Mouse (Mus musculus) cerebellum, postnatal 36 days (tissue): Measurements from ENCODE around the gene Prokr1.
A peak's percentile ranks its signal among the peaks of the same experiment; 100 is the strongest.

ENCODE experiments used
- DNase-seq, 2 experiments: peaks; one replicate each; pipeline ENCODE4 v3.0.0; 2021 to 2022; ENCODE audit warnings: mixed read lengths in 2 of 2

The Prokr1 gene

DNA sequence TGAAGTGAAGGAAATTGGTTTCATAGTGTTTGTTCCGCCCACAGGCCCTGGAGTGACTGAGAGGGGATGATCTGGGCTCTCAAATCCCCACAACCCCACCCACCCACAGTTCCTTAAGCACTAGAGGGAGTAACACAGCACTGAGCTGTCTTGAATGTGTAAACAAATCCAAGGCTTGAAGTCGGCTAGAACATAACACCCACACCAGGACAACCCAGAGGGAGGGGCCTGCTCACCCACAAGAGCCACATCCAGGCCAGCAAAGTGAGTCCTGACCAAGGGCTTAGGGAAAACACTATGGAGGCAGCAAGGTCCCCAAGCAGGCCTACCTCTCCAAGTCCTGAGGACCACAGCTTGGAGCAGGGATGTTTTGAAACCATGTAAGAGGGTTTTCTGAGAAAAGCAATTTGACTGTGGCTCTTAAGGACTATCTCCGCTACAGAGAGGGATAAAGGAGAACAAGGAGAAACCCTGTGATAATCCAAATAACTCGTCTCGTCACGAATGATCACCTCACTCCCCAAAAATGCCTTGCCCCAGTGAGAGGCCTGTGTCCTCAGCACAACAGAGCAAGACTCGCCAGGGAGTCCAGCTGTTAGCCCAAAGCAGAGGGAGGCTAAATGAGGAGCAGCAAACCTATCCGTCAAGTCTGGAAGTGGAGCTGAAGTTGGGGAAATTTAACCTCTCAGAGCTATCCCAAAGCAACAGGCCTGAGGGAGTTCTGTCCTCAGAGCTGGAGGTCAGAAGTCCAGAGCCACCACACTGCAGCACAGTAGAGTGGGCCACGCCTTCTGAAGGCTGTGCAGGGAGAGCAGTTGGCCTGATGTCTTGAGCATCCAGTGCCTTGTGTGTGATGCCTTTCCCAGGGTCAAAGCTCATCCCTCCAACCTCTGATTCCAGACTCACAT lies 22.6 kb downstream of the Prokr1 start:
- DNase-seq, result no peak

GRCm38 (mm10) chr6:87565166-87565565 lies 25.4 kb downstream of the Prokr1 start:
- no peak for DNase-seq

DNA sequence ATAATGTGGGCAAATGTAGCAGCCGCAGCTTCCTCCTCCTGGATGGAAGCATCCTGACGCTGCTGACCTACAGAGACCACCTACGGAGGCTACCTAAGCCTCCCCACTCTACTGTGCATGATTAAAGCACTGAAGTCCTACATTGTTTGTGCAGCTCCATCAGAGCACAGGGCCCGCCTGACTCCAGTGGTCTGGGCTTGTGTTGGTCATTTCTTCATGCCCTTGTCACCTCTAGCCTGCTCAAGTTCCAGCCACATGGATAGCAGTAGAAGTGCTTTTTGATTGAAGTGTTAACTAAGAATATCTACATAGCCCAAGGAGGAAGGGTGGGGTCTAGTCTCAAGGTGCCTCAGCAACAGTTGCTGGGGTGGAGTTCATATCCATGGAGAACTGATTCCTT lies 26.2 kb downstream of the Prokr1 start:
- DNase-seq, result no peak

- DNase-seq, result no peak
These were observed 36.8 kb downstream of the Prokr1 start for GRCm38 (mm10) chr6:87553724-87554123.

DNA sequence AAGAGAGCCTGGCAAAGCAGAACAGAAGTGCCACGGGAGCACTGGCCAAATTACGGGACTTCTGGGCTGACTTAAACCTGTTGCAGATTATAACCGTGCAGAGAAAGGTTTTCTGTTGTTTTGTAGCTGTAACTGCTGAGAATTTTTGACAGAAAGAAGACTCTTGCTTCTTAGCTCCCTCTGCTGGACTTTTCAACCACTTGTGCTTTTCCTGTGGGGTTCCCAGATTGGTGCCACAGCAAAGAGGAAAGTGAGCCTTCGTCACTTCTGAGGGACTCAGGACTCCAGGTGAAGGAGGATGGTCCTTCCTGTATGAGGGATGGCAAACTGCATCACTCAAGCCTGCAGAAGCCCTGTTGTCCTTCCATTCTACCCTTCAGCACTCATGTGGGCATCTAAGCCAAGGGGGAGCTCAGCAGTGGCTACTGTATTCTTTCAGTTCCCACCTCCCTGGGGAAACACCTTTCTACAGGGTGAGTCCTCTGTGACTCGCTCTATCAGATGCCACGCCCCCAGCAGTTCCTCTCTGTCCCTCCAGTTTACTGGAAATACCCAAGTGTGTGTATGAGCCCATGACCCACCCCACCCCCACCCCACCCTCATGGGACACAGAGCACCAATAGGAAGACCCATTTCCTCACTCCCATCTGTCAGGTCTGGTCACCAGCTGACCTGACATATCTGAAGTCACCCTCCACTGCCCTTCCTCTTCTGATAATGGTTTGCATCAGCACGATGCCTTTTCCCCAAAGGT lies 38.3 kb downstream of the Prokr1 start:
- DNase-seq, result no peak

- DNase-seq, result no peak
These were observed 42.7 kb downstream of the Prokr1 start for GRCm38 (mm10) chr6:87547836-87548235.

DNA sequence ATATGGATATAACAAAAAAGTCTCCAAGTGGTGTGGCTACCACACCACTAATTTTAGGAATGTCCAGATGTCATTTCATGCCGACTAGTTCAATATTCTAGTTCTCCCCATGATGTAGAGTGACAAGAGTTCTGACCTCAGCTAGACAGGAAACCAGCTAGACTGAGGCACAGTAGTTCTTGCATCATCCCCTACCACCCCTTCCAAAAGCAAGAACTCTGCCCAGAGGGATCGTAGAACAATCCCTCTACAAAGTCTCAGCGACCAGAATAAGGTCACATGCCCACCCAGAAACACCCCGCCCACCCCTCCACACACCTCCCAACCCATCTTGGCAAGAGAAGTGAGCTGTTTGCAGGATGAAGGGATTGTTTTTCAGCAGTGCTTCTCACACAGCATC lies 43.1 kb downstream of the Prokr1 start:
- DNase-seq, result no peak

- no peak for DNase-seq
These were observed 45.0 kb downstream of the Prokr1 start for GRCm38 (mm10) chr6:87545331-87546217.

GRCm38 (mm10) chr6:87542027-87542426 lies 48.5 kb downstream of the Prokr1 start:
- no peak for DNase-seq

DNA sequence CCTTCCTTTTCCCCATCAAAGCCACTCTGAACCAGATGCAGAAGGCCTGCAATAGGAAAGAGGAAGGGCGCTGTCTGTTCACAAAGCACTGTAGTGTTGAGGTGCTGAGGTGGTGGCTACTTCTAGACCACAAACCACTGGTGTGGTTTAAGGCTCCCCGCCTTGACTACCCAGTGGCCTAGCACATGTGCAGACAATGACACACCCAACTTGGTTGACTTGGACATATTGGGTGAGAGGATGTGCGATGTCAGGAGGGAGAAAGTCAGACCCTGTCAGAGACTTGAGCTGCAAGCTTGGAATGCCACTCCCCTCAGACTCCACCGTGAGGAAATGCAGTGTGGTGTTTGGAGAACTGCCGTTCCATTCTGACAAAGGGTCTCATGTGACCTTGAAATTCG lies 49.4 kb downstream of the Prokr1 start:
- DNase-seq, result no peak

DNA sequence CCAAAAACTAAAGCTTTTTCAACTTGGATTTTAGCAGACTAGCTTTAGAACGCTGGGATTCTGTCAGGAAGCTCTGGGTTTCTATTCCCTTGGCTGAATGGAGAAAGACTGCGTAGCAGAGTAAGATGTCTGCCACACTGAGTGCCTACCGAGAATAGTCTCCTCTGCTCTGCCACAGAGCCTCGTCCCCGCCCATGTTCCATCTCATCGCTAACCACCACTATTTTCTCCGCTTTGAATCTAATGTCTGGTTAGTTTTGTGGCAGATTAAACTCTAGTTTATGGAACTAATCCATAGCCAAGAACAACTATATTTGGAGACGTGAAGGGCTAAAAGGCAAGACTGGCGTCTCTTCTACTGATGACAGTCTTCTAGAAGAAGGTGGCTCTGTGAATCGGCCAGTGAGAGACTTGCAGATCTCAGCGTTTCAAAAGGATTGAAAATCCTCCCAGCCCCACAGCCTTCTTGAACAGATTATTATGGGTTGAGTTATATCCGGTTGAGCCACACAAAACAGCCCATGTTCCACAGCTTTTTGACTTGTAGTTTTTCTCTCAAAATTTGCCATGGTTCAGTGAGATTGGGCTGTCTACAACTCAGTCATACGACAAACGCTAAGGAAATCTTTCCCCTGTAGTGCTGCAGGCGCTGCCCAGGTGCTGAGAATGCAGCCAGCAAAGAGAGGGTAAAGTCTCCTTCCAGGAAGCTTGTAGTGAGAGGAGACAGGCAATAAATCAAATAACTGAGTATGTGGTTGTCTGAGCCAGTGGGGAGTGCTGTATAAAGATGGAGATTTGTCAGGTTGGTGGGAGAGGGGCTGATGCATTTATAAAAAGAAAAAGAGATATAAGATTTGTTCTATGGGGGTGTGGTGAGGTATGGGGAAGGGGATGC lies 51.9 kb downstream of the Prokr1 start:
- DNase-seq, result no peak

- DNase-seq, result no peak
These were observed 52.9 kb downstream of the Prokr1 start for GRCm38 (mm10) chr6:87537678-87538077.

DNA sequence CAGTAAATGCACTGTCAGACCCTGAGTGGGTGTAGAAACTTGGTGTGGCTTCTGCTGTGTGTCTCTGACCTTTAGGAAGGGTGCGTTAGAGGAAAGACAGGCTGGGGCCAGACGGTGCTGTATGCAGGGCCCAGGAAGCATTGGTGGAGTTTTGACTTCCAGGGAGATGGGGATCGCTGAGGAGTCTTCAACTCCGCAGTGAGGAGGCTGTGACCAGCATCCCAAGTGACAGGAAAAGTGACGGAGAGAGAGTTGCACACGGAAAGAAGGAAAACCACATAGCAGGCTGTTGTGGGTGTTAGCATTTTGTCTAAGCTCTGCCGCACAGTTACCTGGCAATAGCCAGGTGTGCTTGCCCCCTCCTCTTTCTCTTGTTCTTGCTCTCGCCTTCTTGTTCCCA lies 54.3 kb downstream of the Prokr1 start:
- no peak for DNase-seq

DNA sequence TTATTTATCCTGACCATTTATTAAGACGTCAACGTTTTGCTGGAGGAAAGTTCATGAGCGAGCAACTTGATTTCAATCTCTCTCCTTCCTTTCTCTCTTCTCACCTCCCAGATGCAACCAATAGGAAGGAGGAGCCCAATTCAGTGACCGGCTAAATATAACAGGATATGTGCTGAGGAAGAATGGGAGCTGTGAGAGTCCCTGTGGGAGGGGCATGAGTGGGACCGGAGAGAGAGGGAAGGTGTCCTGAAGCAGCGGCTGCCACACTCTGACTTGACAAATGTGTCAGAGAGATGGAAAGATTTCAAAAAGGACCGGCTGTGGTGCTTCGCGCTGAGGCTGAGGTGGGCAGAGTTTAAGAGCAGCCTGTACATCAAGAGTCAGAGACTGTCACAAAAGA lies 54.9 kb downstream of the Prokr1 start:
- DNase-seq, result no peak

GRCm38 (mm10) chr6:87534855-87535575 lies 55.5 kb downstream of the Prokr1 start:
- no peak for DNase-seq

GRCm38 (mm10) chr6:87532953-87533710 lies 57.4 kb downstream of the Prokr1 start, which contains the start of gene Arhgap25:
Arhgap25 (minus strand) TSS chr6:87533259.
- DNase-seq, result peak in 1 of 2 experiments; percentile 3

- no peak for DNase-seq
These were observed 59.0 kb downstream of the Prokr1 start for GRCm38 (mm10) chr6:87531456-87532015.

DNA sequence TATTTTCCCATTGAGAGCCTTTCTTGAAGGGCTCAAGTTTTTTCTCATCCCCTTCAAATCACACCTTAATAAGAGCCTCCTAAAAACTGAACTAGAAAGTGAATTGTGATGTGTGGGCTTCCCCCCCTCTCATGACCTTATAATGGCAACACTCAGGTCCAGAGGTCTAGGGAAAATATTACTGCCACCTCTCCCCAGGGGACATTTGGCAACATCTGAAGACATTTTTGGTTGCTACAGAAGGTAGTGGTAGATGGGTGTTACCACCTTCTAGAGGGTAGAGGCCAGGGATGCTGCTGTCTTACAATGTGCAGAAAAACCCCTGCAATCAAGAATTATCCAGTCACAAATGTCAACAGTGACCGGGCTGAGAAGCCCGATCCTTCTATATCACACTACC lies 60.2 kb downstream of the Prokr1 start:
- no peak for DNase-seq
